ENCODE assay signal across 8 mouse cellular contexts in genomic region chr5:148608178-148608577, GRCm38 (mm10). TPM values are rescaled to one million over a fixed set of nuclear protein-coding genes. Genes with fewer than 3 reads are reported as not detected.
DNase-seq lines count a peak whose midpoint lies in the region; ATAC-seq and TF ChIP-seq lines count a peak whose summit lies in the region.

No protein-coding gene starts in this region.

- H3K36me3 ChIP-seq in forebrain, embryonic 11.5 days (ENCODE audit: control insufficient read depth, insufficient read depth, low read length) = no peaks in the 10 kb centered on the region
- no peaks in the 10 kb centered on the region for H3K36me3 ChIP-seq in forebrain, embryonic 12.5 days (replicated peaks)
- no peaks in the 10 kb centered on the region for H3K36me3 ChIP-seq in heart, embryonic 14.5 days (ENCODE audit: control insufficient read depth, insufficient read depth, low read length)
- no peaks in the 10 kb centered on the region for H3K36me3 ChIP-seq in limb, embryonic 13.5 days
- no peaks in the 10 kb centered on the region for H3K36me3 ChIP-seq in forebrain, embryonic 15.5 days

- H3K4me1 ChIP-seq in forebrain, embryonic 11.5 days (replicated peaks; ENCODE audit: control insufficient read depth, insufficient read depth, low read length) = 0 out of 2 replicates have a peak, but pooled peaks cover 2% of the 10 kb centered on the region
- peaks cover 21% of the 10 kb centered on the region for H3K4me1 ChIP-seq in forebrain, embryonic 12.5 days
- peaks cover 10 to 12% of the 10 kb centered on the region in 2 experiments; a peak in 3 of 4 replicates for H3K4me1 ChIP-seq in heart, embryonic 14.5 days (ENCODE audit: control insufficient read depth in 2 of 2, insufficient read depth in 2 of 2, low read length in 2 of 2)
- H3K4me1 ChIP-seq in limb, embryonic 13.5 days = peaks cover 21% of the 10 kb centered on the region
- H3K4me1 ChIP-seq in forebrain, embryonic 15.5 days = peaks cover 19% of the 10 kb centered on the region

- DNase-seq in forebrain, embryonic 11.5 days (ENCODE audit: low spot score) = no peak
- peak; percentile 55 for DNase-seq in brain, embryonic 14.5 days (ENCODE audit: low read depth)
- DNase-seq in urinary bladder, postnatal 25 days (ENCODE audit: low spot score) = peak; percentile 18
- no peak for DNase-seq in right cerebral cortex, adult 2 months (ENCODE audit: low spot score in 2 of 2)

- no peak overlapping the region for H3K4me2 ChIP-seq in forebrain, embryonic 11.5 days (ENCODE audit: low read depth, low read length, severe bottlenecking)
- no peak overlapping the region for H3K4me2 ChIP-seq in forebrain, embryonic 12.5 days
- peak overlapping the region; percentile 44 for H3K4me2 ChIP-seq in heart, embryonic 14.5 days (ENCODE audit: low read length)
- H3K4me2 ChIP-seq in limb, embryonic 13.5 days (replicated peaks) = peak overlapping the region; percentile 23; the same call in 1 of the 2 replicates
- no peak overlapping the region for H3K4me2 ChIP-seq in forebrain, embryonic 15.5 days (replicated peaks)

- H3K9me3 ChIP-seq in forebrain, embryonic 11.5 days (ENCODE audit: control insufficient read depth, low read length) = no peaks in the 10 kb centered on the region
- no peaks in the 10 kb centered on the region for H3K9me3 ChIP-seq in forebrain, embryonic 12.5 days
- no peaks in the 10 kb centered on the region for H3K9me3 ChIP-seq in heart, embryonic 14.5 days (ENCODE audit: control insufficient read depth, low read length)
- no peaks in the 10 kb centered on the region for H3K9me3 ChIP-seq in limb, embryonic 13.5 days
- H3K9me3 ChIP-seq in forebrain, embryonic 15.5 days = no peaks in the 10 kb centered on the region

- 50% methylated on average over 9 of the region's 9 CpGs for WGBS in forebrain, embryonic 11.5 days
- 54% methylated on average over 9 of the region's 9 CpGs for WGBS in forebrain, embryonic 12.5 days
- WGBS in heart, embryonic 14.5 days = 14% methylated on average over 9 of the region's 9 CpGs
- WGBS in limb, embryonic 13.5 days = 27% methylated on average over 9 of the region's 9 CpGs
- WGBS in forebrain, embryonic 15.5 days = 44% methylated on average over 9 of the region's 9 CpGs

- no peak overlapping the region for H3K4me3 ChIP-seq in forebrain, embryonic 11.5 days (ENCODE audit: low read depth, low read length)
- H3K4me3 ChIP-seq in forebrain, embryonic 12.5 days (replicated peaks) = no peak overlapping the region
- no peak overlapping the region; a peak in 1 of 4 replicates for H3K4me3 ChIP-seq in heart, embryonic 14.5 days (ENCODE audit: control insufficient read depth in 1 of 2, insufficient read depth in 1 of 2, low read depth in 1 of 2, low read length in 2 of 2)
- no peak overlapping the region for H3K4me3 ChIP-seq in limb, embryonic 13.5 days
- no peak overlapping the region for H3K4me3 ChIP-seq in forebrain, embryonic 15.5 days

- TF ChIP-seq CTCF in brain, embryonic 14.5 days (IDR thresholded peaks at IDR 0.05; ENCODE audit: borderline replicate concordance, extremely low read depth, insufficient read depth, insufficient read length) = no peak

- H3K27ac ChIP-seq in forebrain, embryonic 11.5 days (ENCODE audit: low read depth, low read length) = no peak overlapping the region
- H3K27ac ChIP-seq in forebrain, embryonic 12.5 days = no peak overlapping the region
- H3K27ac ChIP-seq in heart, embryonic 14.5 days (replicated peaks in 1 of 2; ENCODE audit: control insufficient read depth in 1 of 2, insufficient read depth in 1 of 2, low read depth in 2 of 2, low read length in 2 of 2) = no peak overlapping the region
- peak overlapping the region; percentile 35; the same call in 1 of the 2 replicates for H3K27ac ChIP-seq in limb, embryonic 13.5 days
- no peak overlapping the region for H3K27ac ChIP-seq in forebrain, embryonic 15.5 days (replicated peaks)

- no peak overlapping the region for H3K9ac ChIP-seq in forebrain, embryonic 11.5 days (ENCODE audit: low read length)
- H3K9ac ChIP-seq in forebrain, embryonic 12.5 days = no peak overlapping the region
- no peak overlapping the region for H3K9ac ChIP-seq in heart, embryonic 14.5 days (ENCODE audit: low read length)
- 0 out of 2 replicates have a peak overlapping the region, but pooled peaks have one; percentile 25 for H3K9ac ChIP-seq in limb, embryonic 13.5 days
- H3K9ac ChIP-seq in forebrain, embryonic 15.5 days (replicated peaks) = no peak overlapping the region

- no peaks in the 10 kb centered on the region for H3K27me3 ChIP-seq in forebrain, embryonic 11.5 days (ENCODE audit: control insufficient read depth, insufficient read depth, low read length)
- H3K27me3 ChIP-seq in forebrain, embryonic 12.5 days = no peaks in the 10 kb centered on the region
- H3K27me3 ChIP-seq in heart, embryonic 14.5 days (ENCODE audit: control insufficient read depth, insufficient read depth, low read length) = no peaks in the 10 kb centered on the region
- no peaks in the 10 kb centered on the region for H3K27me3 ChIP-seq in limb, embryonic 13.5 days
- no peaks in the 10 kb centered on the region for H3K27me3 ChIP-seq in forebrain, embryonic 15.5 days

- TF ChIP-seq POLR2A in brain, embryonic 14.5 days (IDR thresholded peaks at IDR 0.05; ENCODE audit: borderline replicate concordance, extremely low read depth, insufficient read depth, insufficient read length, poor library complexity, severe bottlenecking) = no peak

- 0 out of 2 replicates have a peak, but pooled peaks have one; percentile 27 for ATAC-seq in forebrain, embryonic 11.5 days (replicated peaks; ENCODE audit: low FRiP score)
- ATAC-seq in forebrain, embryonic 12.5 days (ENCODE audit: low FRiP score) = no peak
- ATAC-seq in heart, embryonic 14.5 days (ENCODE audit: insufficient number of reproducible peaks, insufficient read depth, low FRiP score, low read depth) = peak; percentile 60
- ATAC-seq in limb, embryonic 13.5 days (ENCODE audit: low FRiP score, low read depth) = peak; percentile 85
- ATAC-seq in forebrain, embryonic 15.5 days (replicated peaks) = no peak

RNA-seq across cellular contexts. Expression of gene Ubl3, which starts 55.6 kb away (rescaled TPM):
- 83.7 and 84.2 TPM in 2 replicates for polyA plus RNA-seq in forebrain, embryonic 11.5 days (2014; fragmentation: Nextera tagmentation; extraction: Ambion mirVana)
- 92.0 and 94.6 TPM in 2 replicates for polyA plus RNA-seq in forebrain, embryonic 12.5 days (2016; fragmentation: Nextera tagmentation; extraction: Ambion mirVana)
- polyA plus RNA-seq in brain, embryonic 14.5 days (2012; rRNA removed) = 37.2 and 44.5 TPM in 2 replicates
- polyA plus RNA-seq in heart, embryonic 14.5 days (2014; fragmentation: Nextera tagmentation; extraction: Ambion mirVana) = 80.2 and 81.3 TPM in 2 replicates
- polyA plus RNA-seq in limb, embryonic 13.5 days (2015; fragmentation: Nextera tagmentation; extraction: Ambion mirVana) = 68.1 and 69.7 TPM in 2 replicates
- 87.8 and 91.1 TPM in 2 replicates for polyA plus RNA-seq in forebrain, embryonic 15.5 days (2015; fragmentation: Nextera tagmentation; extraction: Ambion mirVana)

Comparison
In these comparisons a context has a peak if more than half of its experiments do, and no peak if none do; other contexts are left out.
1. ATAC-seq: peak in forebrain, embryonic 11.5 days (single experiment), heart, embryonic 14.5 days (single experiment) and limb, embryonic 13.5 days (single experiment); none in forebrain, embryonic 12.5 days (single experiment) and forebrain, embryonic 15.5 days (single experiment).
2. DNase-seq: peak in brain, embryonic 14.5 days (single experiment) and urinary bladder, postnatal 25 days (single experiment); none in forebrain, embryonic 11.5 days (single experiment) and right cerebral cortex, adult 2 months (0 of 2).
3. H3K4me2 ChIP-seq: peak in heart, embryonic 14.5 days (single experiment) and limb, embryonic 13.5 days (single experiment); none in forebrain, embryonic 11.5 days (single experiment), forebrain, embryonic 12.5 days (single experiment) and forebrain, embryonic 15.5 days (single experiment).